Comparison of ENCODE assay signal across 12 mouse cellular contexts in genomic region chr5:36929376-36929775, GRCm38 (mm10).
"Had no signal": no experiment of that assay in that cellular context is flagged by ENCODE, and none has a peak within 500 bp of the region (broad histone marks: within the 10 kb centered on the region; RNA-seq: fewer than 3 reads in every experiment).

No protein-coding gene starts in this region.

- DNase-seq: lung, adult 2 months; lung, postnatal 14 days; lung, postnatal 36 days had no signal

- H3K27ac ChIP-seq: lung, embryonic 15.5 days; macrophage; midbrain, embryonic 12.5 days; neural tube, embryonic 12.5 days; stomach, embryonic 15.5 days; stomach, postnatal 0 days had no signal

- H3K36me3 ChIP-seq: lung, embryonic 15.5 days; midbrain, embryonic 12.5 days; stomach, embryonic 15.5 days had no signal

- H3K4me3 ChIP-seq: lung, embryonic 15.5 days; megakaryocyte, embryonic 14.5 days; midbrain, embryonic 12.5 days; neural tube, embryonic 12.5 days; stomach, embryonic 15.5 days had no signal

- H3K4me2 ChIP-seq: lung, embryonic 15.5 days; midbrain, embryonic 12.5 days; neural tube, embryonic 12.5 days; stomach, embryonic 15.5 days had no signal

- H3K27me3 ChIP-seq: lung, embryonic 15.5 days; midbrain, embryonic 12.5 days; stomach, embryonic 15.5 days had no signal

- H3K4me1 ChIP-seq: lung, embryonic 15.5 days; midbrain, embryonic 12.5 days; neural tube, embryonic 12.5 days; stomach, embryonic 15.5 days had no signal

- H3K9ac ChIP-seq: liver, postnatal 0 days; lung, embryonic 15.5 days; midbrain, embryonic 12.5 days; neural tube, embryonic 12.5 days; stomach, embryonic 15.5 days had no signal

- H3K9me3 ChIP-seq: lung, embryonic 15.5 days; midbrain, embryonic 12.5 days; neural tube, embryonic 12.5 days; stomach, embryonic 15.5 days had no signal

- ATAC-seq: liver, postnatal 0 days; lung, postnatal 0 days had no signal
